Mouse (Mus musculus) spleen, adult 10 weeks (tissue): ENCODE measurements around the gene Nrip1. TPM values are rescaled to one million over a fixed set of nuclear protein-coding genes. Genes with fewer than 3 reads are reported as not detected.

Source experiments
- polyA plus RNA-seq: library from polyadenylated mRNA; stranded (reverse); fragments of 350-450 nt; fragmentation: Illumina TruSeq; extraction: RNeasy Lipid Tissue Mini Kit (QIAGEN cat#74804); gene quantifications from one replicate; pipeline ENCODE4 v1.2.3, GENCODE M21; 2015; ENCODE audit warnings: low replicate concordance; ENCODE audit not compliant: insufficient read depth

Nrip1 gene
- 19.2 TPM for polyA plus RNA-seq

DNA sequence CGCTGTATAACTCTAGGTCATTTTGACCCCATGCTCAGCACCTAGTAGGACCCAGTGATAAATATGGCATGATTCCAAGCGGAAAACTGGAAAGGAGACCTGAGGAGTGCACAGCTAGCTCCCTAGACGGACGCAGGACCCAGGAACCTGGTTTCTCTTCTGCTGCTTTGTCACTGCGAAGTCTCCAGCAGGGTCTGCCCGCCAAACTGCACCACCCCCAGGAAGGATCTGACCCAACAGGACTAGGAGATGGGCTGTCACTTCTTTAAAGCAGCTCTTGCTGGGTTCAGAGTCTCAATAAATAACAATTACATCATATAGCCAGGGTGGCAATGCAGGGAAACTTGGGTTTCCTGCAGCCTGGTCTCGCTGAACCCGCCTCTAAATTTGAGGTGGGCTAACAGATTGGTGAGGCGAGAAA is at the start of gene Nrip1:
TSS of gene Nrip1 (minus strand) at position 157 of the 421 bp plus-strand sequence.

